Mouse (Mus musculus) bone marrow, adult 2 months (tissue): ENCODE data around the gene Slc25a43.

ENCODE experiments used
- CTCF ChIP-seq: fragments of 200-500 bp; IDR thresholded peaks from 2 replicates; pipeline ENCODE4 v1.5.1; 2011; ENCODE audit warnings: low read length, control low read depth; ENCODE audit not compliant: control insufficient read depth, insufficient read depth
- POLR2A ChIP-seq: fragments of 200-500 bp; IDR thresholded peaks from 2 replicates; pipeline ENCODE4 v1.6.1; 2011; ENCODE audit warnings: low read depth, mild to moderate bottlenecking, control low read depth, low read length, borderline replicate concordance; ENCODE audit not compliant: control insufficient read depth

DNA sequence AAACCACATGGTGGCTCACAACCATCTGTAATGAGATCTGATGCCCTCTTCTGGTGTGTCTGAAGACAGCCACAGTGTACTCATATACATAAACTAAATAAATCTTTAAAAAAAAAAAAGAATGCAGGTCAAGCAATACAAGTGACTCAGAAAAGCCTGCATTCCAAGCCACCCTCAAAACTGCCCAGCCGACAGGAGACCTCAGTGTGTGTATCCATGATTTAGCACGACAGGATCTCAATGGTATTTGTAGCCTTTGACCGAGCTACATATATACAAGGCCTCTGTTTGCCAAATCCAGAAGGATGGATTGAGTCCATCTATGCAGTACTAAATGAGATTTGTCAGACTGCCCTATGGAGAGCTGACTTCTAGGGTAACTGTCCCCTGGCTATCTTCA lies 9.1 kb downstream of the Slc25a43 start:
- TF ChIP-seq POLR2A (no peak), CTCF (no peak)
